Mouse (Mus musculus): ENCODE data around the gene Wdr5. TPM values are rescaled to one million over a fixed set of nuclear protein-coding genes. Genes with fewer than 3 reads are reported as not detected.
"Not testable (repeated sequence)": the region's sequence is repeated elsewhere in the genome, so short reads cannot be mapped to it uniquely, and the experiment has no call there.

Gene Wdr5
- polyA plus RNA-seq, 1 experiment from 2014 or later = 44.3 TPM

GRCm38 (mm10) chr2:27539336-27539735 is 24.4 kb downstream of the Wdr5 start:
- no peaks in the 10 kb centered on the region for H3K27me3 ChIP-seq
- ChIA-PET CTCF (interaction anchor here (0.8 to 3.1 kb wide), 4 partner anchors 10 to 225 kb away, joined by 3 to 14 read pairs (median 4); no protein-coding TSS in a partner anchor), POLR2A (interaction anchor here (0.6 kb wide), 2 partner anchors 10 to 19 kb away, joined by 3 read pairs; no protein-coding TSS in a partner anchor)
- ATAC-seq (no peak), DNase-seq (ENCODE audit: low read depth, low spot score) (no peak)
- in situ Hi-C loops (cut with MboI; ENCODE audit: low pct_unique_long_range_greater_than_20kb) = no loop called here
- no peak for TF ChIP-seq CTCF (IDR thresholded peaks at IDR 0.05)

DNA sequence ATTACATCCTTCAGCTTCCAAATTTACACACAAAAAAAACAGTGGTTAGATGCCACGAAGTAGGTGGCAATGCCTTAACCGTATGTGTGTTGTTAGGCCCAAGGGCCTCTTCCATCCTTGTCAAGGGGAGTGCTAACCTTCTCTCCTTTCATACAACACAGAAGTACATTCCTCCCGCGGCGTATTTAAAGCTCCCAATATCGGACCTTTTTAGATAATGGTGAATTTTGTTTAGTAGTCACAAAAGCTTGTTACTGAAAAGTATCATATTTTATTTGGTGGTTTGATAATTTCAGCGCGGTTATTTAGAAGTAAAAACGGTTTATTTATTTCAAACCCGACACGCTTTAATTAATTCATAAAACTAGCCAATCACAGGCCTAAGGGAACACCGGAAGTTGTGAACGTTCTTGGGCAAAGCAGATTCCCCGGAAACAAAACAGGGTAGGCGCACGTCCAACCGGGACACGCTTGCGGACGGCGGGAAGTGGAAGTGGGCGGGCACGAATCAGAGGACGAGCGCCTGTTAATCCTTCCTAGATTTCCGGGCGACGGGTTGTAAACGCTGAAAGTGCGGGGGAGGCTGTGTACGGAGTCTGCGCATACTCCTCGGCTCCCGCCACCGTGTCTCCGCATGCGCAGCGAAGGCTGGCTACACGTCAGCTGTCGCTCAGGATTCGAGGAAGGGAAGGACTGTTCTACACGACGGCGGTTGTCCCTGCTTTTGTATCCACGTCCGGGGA is 25.0 kb downstream of the Wdr5 start:
- TF ChIP-seq CTCF (IDR thresholded peaks at IDR 0.05) = no peak
- ChIA-PET CTCF (interaction anchor here (0.8 to 3.1 kb wide), 4 partner anchors 11 to 225 kb away, joined by 3 to 14 read pairs (median 4); no protein-coding TSS in a partner anchor), POLR2A (interaction anchor here (0.6 kb wide), 1 partner anchor 20 kb away, joined by 3 read pairs; no protein-coding TSS in a partner anchor)
- no peaks in the 10 kb centered on the region for H3K27me3 ChIP-seq
- DNase-seq (ENCODE audit: low read depth, low spot score) (peak; percentile 94), ATAC-seq (peak; percentile 87)
- in situ Hi-C loops (cut with MboI; ENCODE audit: low pct_unique_long_range_greater_than_20kb) = no loop called here

- H3K27me3 ChIP-seq = no peaks in the 10 kb centered on the region
- in situ Hi-C loops (cut with MboI; ENCODE audit: low pct_unique_long_range_greater_than_20kb) = no loop called here
- no peak for TF ChIP-seq CTCF (IDR thresholded peaks at IDR 0.05)
- POLR2A ChIA-PET = no interaction called here
- ATAC-seq (no peak), DNase-seq (ENCODE audit: low read depth, low spot score) (no peak)
- CTCF ChIA-PET = interaction anchor here (2.2 to 3.1 kb wide), 2 partner anchors 12 to 224 kb away, joined by 5 to 14 read pairs; no protein-coding TSS in a partner anchor
Measured at GRCm38 (mm10) chr2:27540515-27540836, 25.5 kb downstream of the Wdr5 start.

DNA sequence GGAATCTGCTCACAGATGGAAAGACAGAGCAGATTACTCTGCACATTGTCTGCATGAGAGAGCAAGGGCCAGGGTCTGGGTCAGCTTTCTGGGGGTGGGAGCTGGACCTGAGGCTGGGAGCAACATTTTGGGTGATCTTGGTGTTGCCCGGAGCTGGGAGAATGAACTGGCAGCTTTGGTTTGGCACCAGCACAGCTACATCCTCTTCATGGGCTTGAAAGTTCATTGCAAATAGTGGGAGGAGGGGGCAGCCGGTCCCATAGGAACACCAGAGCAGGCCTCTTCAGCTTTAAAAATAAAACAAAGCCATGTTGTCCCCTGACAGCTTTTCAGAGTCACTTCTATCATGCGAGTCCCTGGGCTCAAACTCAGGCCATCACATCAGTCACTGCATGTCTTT is 26.3 kb downstream of the Wdr5 start:
- CTCF ChIA-PET = interaction anchor here (3.1 kb wide), 1 partner anchor 11 kb away, joined by 14 read pairs; no protein-coding TSS in a partner anchor
- no peaks in the 10 kb centered on the region for H3K27me3 ChIP-seq
- DNase-seq (ENCODE audit: low read depth, low spot score) (no peak), ATAC-seq (no peak)
- in situ Hi-C loops (cut with MboI; ENCODE audit: low pct_unique_long_range_greater_than_20kb) = no loop called here
- no peak for TF ChIP-seq CTCF (IDR thresholded peaks at IDR 0.05)
- POLR2A ChIA-PET = interaction anchor here (0.9 kb wide), 1 partner anchor 261 kb away, joined by 3 read pairs; no protein-coding TSS in a partner anchor

DNA sequence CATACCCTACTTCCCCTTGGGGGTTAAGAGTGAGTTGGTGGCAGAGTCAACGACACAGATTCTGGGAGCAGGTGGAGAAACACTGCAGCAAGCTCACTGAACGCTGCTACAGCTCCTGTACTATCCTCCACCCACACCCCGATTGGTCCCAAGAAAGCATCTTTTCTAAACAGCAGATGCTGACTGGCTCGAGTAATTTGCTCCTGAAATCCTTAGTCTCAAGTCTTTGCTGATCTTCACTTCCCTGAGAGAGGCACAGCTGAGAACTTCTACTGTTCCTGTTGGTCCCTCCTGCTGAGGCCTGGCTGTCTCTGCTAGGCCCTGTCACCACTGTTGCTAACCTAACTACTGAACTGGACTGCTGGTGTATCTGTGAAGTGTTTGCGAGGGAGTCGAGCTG is 29.7 kb downstream of the Wdr5 start:
- DNase-seq (ENCODE audit: low read depth, low spot score) = no peak
- TF ChIP-seq CTCF (IDR thresholded peaks at IDR 0.05) = no peak
- ChIA-PET POLR2A (no interaction called here), CTCF (no interaction called here)
- H3K27me3 ChIP-seq = no peaks in the 10 kb centered on the region
- in situ Hi-C loops (cut with MboI; ENCODE audit: low pct_unique_long_range_greater_than_20kb) = no loop called here
- ATAC-seq = no peak

GRCm38 (mm10) chr2:27545517-27545916 is 30.6 kb downstream of the Wdr5 start:
- in situ Hi-C loops (cut with MboI; ENCODE audit: low pct_unique_long_range_greater_than_20kb); H3K27me3 ChIP-seq; ATAC-seq; DNase-seq (ENCODE audit: low read depth, low spot score); CTCF ChIA-PET; POLR2A ChIA-PET: not testable (repeated sequence)

- DNase-seq (ENCODE audit: low read depth, low spot score); H3K27me3 ChIP-seq; CTCF ChIA-PET; in situ Hi-C loops (cut with MboI; ENCODE audit: low pct_unique_long_range_greater_than_20kb); ATAC-seq; POLR2A ChIA-PET: not testable (repeated sequence)
Measured at GRCm38 (mm10) chr2:27546041-27546440, 31.1 kb downstream of the Wdr5 start.

- DNase-seq (ENCODE audit: low read depth, low spot score) (no peak), ATAC-seq (no peak)
- in situ Hi-C loops (cut with MboI; ENCODE audit: low pct_unique_long_range_greater_than_20kb) = no loop called here
- no peak for TF ChIP-seq CTCF (IDR thresholded peaks at IDR 0.05)
- H3K27me3 ChIP-seq = no peaks in the 10 kb centered on the region
- ChIA-PET CTCF (no interaction called here), POLR2A (no interaction called here)
Measured at GRCm38 (mm10) chr2:27547326-27547725, 32.4 kb downstream of the Wdr5 start.

DNA sequence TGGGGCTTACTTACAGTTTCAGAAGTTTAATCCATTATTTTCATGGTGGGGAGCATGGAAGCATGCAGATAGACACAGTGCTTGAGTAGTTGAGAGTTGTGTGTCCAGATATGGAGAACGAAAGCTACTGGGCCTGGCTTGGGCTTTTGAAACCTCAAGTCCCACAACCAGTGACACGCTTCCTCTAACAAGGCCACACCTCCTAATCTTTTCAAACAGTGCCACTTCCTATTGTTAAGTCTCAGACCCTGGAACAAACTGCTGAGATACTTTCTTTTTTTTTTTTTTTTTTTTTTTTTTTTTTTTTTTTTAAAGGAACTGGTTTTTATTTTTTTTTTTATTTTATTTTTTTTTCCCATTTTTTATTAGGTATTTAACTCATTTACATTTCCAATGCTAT is 33.0 kb downstream of the Wdr5 start:
- no peaks in the 10 kb centered on the region for H3K27me3 ChIP-seq
- in situ Hi-C loops (cut with MboI; ENCODE audit: low pct_unique_long_range_greater_than_20kb) = no loop called here
- ChIA-PET POLR2A (no interaction called here), CTCF (no interaction called here)
- DNase-seq (ENCODE audit: low read depth, low spot score) (no peak), ATAC-seq (no peak)
- TF ChIP-seq CTCF (IDR thresholded peaks at IDR 0.05) = no peak

DNA sequence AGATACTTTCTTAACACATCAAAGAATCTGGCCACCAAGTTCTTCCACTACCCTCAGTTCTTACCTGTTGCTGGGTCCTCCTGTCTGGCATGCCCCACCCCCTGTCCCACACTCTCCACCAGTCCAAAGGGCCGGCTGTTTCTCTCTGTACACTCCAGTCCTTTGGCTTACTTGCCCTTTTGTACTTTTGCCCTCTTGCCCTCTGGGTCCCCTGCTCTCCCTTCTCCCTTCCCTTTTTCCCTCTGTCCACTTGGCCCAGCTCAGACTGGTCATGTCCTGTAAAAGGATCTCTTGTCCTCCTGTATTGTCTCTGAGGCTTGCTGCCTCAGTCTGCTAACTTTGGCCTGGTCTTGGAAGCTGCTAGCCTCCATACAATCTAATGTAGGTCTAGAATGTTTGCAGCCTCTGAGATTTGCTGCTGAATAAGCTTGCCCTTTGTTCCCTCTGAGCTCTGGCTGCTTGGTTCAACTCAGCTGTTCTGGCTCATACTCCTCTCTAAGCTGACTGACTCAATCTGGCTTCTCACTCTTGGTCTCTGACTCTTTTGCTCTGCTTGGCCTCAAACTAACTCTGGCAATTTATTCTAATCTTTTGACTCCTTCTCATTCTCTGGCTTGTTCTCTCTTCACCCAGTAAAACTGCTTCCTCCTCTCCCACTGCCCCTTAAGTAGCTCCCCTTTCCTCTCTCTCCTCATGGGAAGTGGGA is 33.9 kb downstream of the Wdr5 start:
- ATAC-seq = no peak
- no peak for DNase-seq (ENCODE audit: low read depth, low spot score)
- TF ChIP-seq CTCF (IDR thresholded peaks at IDR 0.05) = no peak
- ChIA-PET POLR2A (no interaction called here), CTCF (no interaction called here)
- no peaks in the 10 kb centered on the region for H3K27me3 ChIP-seq
- in situ Hi-C loops (cut with MboI; ENCODE audit: low pct_unique_long_range_greater_than_20kb) = no loop called here

Measured in Patski (cell line).